Mouse (Mus musculus) bone marrow, adult 2 months (tissue): ENCODE measurements at regions not wholly inside any gene's neighbourhood (a gene's known extent, or its start where the extent isn't known, plus 50 kb on each side); places are given as distances from the start of the nearest gene placed in this dataset.

Experiments used
- H3K27ac ChIP-seq: fragments of 200-500 bp; 2 replicates; pipeline ENCODE4 v1.5.1; 2012; ENCODE audit warnings: low read depth, mild to moderate bottlenecking, control low read depth, inconsistent platforms, low read length; ENCODE audit not compliant: control insufficient read depth, poor library complexity, insufficient read depth
- H3K4me1 ChIP-seq: fragments of 200-500 bp; 2 replicates; pipeline ENCODE4 v1.6.1; 2011; ENCODE audit warnings: low read length; ENCODE audit not compliant: control insufficient read depth, insufficient read depth
- H3K4me3 ChIP-seq: fragments of 200-500 bp; replicated peaks from 2 replicates; pipeline ENCODE3; 2011; ENCODE audit warnings: mild to moderate bottlenecking, low read depth, low read length, control low read depth; ENCODE audit not compliant: control insufficient read depth
- CTCF ChIP-seq: fragments of 200-500 bp; IDR thresholded peaks from 2 replicates; pipeline ENCODE4 v1.5.1; 2011; ENCODE audit warnings: low read length, control low read depth; ENCODE audit not compliant: control insufficient read depth, insufficient read depth
- POLR2A ChIP-seq: fragments of 200-500 bp; IDR thresholded peaks from 2 replicates; pipeline ENCODE4 v1.6.1; 2011; ENCODE audit warnings: low read depth, mild to moderate bottlenecking, control low read depth, low read length, borderline replicate concordance; ENCODE audit not compliant: control insufficient read depth
- WGBS: fragments of 180-500 bp; shearing (Covaris S2); methylation state at CpG from one replicate; pipeline ENCODE4 v1.1.7; 2018; 5-methylcytosine and 5-hydroxymethylcytosine counted together

GRCm38 (mm10) chr1:128669241-128669666, 77.2 kb upstream of the Cxcr4 start:
- H3K4me1 ChIP-seq: peaks cover 2% of the 10 kb centered on the region; the same call in 1 of the 2 replicates
- TF ChIP-seq CTCF: no peak
- no peak for TF ChIP-seq POLR2A
- 74% methylated on average over 2 of the region's 2 CpGs for WGBS
- H3K27ac ChIP-seq: no peak overlapping the region
- no peak overlapping the region for H3K4me3 ChIP-seq

DNA sequence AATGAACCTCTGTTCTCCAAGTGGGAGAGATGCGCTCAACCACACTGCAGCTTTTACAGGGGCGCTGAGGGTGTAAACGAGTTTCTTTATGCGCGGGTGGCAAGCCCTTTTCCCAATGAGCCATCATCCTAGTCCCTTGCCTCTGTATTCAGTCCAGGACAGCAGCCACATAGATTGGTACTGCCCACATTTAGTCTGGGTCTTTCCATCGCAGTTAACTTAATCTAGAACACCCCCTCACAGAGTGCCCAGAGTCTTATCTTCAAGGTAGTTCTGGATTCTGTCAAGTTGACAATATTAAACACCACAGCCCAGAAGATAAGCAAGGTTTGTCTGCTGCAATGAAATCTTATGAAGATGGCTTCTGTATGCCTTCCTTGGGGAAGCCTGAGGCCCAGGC, 76.6 kb upstream of the Cxcr4 start:
- TF ChIP-seq CTCF (no peak), POLR2A (no peak)
- WGBS: 81% methylated on average over 6 of the region's 6 CpGs
- H3K27ac ChIP-seq: no peak overlapping the region
- no peak overlapping the region for H3K4me3 ChIP-seq
- H3K4me1 ChIP-seq: peaks cover 1% of the 10 kb centered on the region; the same call in 1 of the 2 replicates

DNA sequence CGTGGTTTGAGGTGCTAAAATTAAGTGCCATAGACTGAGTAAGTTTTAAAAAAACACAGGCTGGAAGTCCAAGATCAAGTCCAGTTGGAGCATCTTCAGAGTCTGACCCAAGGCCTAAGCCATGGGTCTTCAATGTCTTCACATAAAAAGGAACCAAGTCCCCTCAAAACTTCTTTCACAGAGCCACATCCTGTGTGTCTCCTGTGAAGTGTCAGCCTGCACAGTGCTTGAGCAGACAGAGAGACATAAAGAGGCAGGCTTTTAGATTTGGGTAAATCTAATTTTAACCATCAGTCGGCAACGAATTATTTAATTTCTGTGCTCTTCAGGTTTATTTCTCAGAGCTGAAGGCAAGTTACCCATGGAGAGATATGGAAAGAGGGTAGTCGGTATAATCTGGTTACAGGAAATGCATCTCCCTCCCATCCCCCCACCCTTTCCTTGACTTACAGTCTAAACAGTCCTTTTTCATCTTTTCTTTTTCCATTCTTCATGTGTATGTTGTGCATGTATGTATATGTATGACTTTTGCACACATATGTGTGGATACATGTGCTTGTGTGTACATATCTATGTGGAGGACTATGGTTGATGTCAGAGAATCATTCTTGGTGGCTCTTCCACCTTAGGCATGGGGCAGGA, 75.1 kb upstream of the Cxcr4 start:
- Histone ChIP-seq H3K27ac (no peak overlapping the region), H3K4me1 (peaks cover 1% of the 10 kb centered on the region; the same call in 1 of the 2 replicates), H3K4me3 (no peak overlapping the region)
- TF ChIP-seq POLR2A: no peak
- no peak for TF ChIP-seq CTCF
- 36% methylated on average over 4 of the region's 4 CpGs for WGBS

GRCm38 (mm10) chr1:128663207-128663606, 71.1 kb upstream of the Cxcr4 start:
- Histone ChIP-seq H3K27ac (no peak overlapping the region), H3K4me1 (no peaks in the 10 kb centered on the region), H3K4me3 (no peak overlapping the region)
- TF ChIP-seq POLR2A (no peak), CTCF (no peak)
- WGBS: 84% methylated on average over 2 of the region's 2 CpGs

DNA sequence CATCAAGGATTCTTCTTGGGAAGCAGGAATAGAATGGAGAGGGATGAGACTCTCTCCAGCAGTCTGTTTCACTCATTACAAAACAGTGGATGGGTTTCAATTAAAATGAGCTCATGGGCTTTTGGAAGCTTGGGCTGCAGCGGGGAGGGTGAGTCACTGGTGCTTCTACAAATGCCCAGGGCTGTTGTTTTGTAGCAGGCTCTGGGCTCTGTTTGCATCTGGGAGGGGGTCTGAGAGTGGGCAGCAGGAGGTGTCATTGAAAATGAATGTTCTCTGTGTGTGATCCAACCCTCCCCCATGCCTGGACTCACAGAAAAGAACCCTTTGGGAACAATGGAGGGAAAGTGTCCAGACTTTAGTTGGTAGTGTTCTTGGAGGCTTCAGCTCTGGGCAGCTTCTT, 67.8 kb upstream of the Cxcr4 start:
- TF ChIP-seq CTCF: no peak
- TF ChIP-seq POLR2A: no peak
- H3K4me3 ChIP-seq: no peak overlapping the region
- H3K27ac ChIP-seq: no peak overlapping the region
- no peaks in the 10 kb centered on the region for H3K4me1 ChIP-seq
- 90% methylated on average over 1 of the region's 1 CpGs for WGBS

DNA sequence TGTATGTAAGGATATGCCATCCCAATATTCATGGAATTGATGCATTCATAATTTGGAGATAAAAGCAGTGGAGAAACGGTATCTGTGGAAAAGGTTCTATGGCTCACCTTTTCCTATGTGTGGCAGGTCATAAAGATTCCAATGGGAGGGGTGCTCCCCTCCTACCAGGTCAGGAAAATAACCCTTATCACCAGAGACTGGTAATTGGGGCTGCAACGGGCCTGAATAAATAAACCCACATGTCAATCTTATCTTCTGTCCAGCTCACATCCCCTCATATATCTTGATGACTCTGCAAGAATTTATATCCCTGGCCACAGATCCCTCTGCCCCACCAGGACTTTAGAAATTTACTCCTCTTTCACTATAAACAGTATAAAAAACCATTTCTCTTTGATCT, 66.7 kb upstream of the Cxcr4 start:
- no peak overlapping the region for H3K27ac ChIP-seq
- TF ChIP-seq CTCF: no peak
- TF ChIP-seq POLR2A: no peak
- no peaks in the 10 kb centered on the region for H3K4me1 ChIP-seq
- WGBS: 53% methylated on average over 2 of the region's 2 CpGs
- H3K4me3 ChIP-seq: no peak overlapping the region

DNA sequence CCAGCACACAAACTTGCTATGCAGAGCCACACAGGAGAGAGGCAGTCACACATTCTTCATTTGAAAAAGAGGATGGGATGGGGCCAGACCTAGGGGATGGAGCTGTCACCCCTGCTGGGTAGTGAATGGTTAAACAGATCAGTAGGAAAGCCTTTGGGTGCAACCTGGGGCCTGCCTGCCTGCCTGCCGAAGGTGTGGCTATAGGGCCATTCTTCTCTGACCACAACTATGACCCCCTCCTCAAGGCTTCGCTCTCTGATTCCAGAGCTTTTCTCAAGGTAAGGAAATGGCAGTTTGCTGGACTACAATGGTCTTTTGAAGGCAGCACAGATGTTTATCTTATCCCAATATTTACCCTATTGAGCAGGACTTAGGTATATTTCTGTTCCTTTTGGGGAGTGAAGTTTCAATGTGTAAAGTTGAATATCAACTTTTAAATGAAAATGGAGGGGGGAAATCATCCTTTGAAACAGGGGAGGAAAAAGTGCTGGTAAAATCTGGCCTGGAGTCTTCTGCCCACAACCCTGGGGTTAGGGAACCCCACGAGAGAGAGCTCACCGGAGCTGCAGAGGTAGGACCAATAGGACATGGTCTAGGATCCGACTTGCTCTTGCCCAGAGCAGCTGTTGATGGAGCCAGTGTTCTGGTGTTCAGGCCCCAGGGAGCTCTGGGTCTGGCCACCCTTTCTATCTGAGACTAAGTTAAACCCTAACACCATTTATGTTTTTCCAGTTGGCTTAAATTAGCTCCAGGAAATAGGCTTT, 62.2 kb upstream of the Cxcr4 start:
- Histone ChIP-seq H3K27ac (no peak overlapping the region), H3K4me3 (no peak overlapping the region), H3K4me1 (no peaks in the 10 kb centered on the region)
- no peak for TF ChIP-seq POLR2A
- TF ChIP-seq CTCF: no peak
- WGBS: 80% methylated on average over 5 of the region's 5 CpGs

DNA sequence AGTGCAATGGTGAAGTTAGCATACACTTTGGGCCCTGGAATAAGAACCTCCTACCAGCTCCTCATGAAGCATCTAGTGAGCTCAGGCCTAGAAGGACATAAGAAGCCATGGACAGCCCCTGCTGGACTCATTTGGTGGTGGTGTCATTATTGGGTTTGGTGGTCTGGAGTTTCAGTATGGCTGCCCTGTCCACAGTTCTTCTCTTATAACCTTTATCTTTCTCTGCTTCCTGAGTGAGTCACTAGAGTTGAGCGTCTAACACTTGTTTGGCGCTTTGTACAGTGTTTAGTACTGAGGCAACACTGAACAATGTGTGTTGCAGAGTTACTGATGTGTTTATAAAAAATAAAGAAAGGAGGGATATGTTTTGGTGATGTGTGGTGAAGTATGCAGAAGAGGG, 58.5 kb upstream of the Cxcr4 start:
- no peaks in the 10 kb centered on the region for H3K4me1 ChIP-seq
- no peak overlapping the region for H3K4me3 ChIP-seq
- no peak for TF ChIP-seq POLR2A
- TF ChIP-seq CTCF: no peak
- 70% methylated on average over 2 of the region's 2 CpGs for WGBS
- H3K27ac ChIP-seq: no peak overlapping the region
